Mouse (Mus musculus): Measurements from ENCODE around the gene Lpin2. TPM values are rescaled to one million over a fixed set of nuclear protein-coding genes. Genes with fewer than 3 reads are reported as not detected.

Lpin2 gene
- polyA plus RNA-seq, 1 experiment, result 11.2 TPM

- no peaks in the 10 kb centered on the region for H3K27me3 ChIP-seq (ENCODE audit: control insufficient read depth, insufficient read depth, low read length)
- H3K4me1 ChIP-seq (ENCODE audit: control insufficient read depth, insufficient read depth, low read length), result no peaks in the 10 kb centered on the region
- no peak overlapping the region for H3K27ac ChIP-seq (ENCODE audit: control insufficient read depth, insufficient read depth, low read depth, low read length)
- no peaks in the 10 kb centered on the region for H3K36me3 ChIP-seq (ENCODE audit: control insufficient read depth, insufficient read depth, low read length)
- no peak overlapping the region for H3K4me3 ChIP-seq (ENCODE audit: control insufficient read depth, low read depth, low read length)
- TF ChIP-seq CTCF (IDR thresholded peaks at IDR 0.05; ENCODE audit: control insufficient read depth, insufficient read depth, insufficient replicate concordance, low read depth, low read length) (no peak), POLR2A (IDR thresholded peaks at IDR 0.05; ENCODE audit: control insufficient read depth, low read depth, low read length) (no peak)
Measured at GRCm38 (mm10) chr17:71282716-71283115, 100.4 kb downstream of the Lpin2 start.

- no peaks in the 10 kb centered on the region for H3K27me3 ChIP-seq (ENCODE audit: control insufficient read depth, insufficient read depth, low read length)
- H3K4me3 ChIP-seq (ENCODE audit: control insufficient read depth, low read depth, low read length), result no peak overlapping the region
- H3K27ac ChIP-seq (ENCODE audit: control insufficient read depth, insufficient read depth, low read depth, low read length), result no peak overlapping the region
- no peaks in the 10 kb centered on the region for H3K4me1 ChIP-seq (ENCODE audit: control insufficient read depth, insufficient read depth, low read length)
- TF ChIP-seq POLR2A (IDR thresholded peaks at IDR 0.05; ENCODE audit: control insufficient read depth, low read depth, low read length) (no peak), CTCF (IDR thresholded peaks at IDR 0.05; ENCODE audit: control insufficient read depth, insufficient read depth, insufficient replicate concordance, low read depth, low read length) (no peak)
- H3K36me3 ChIP-seq (ENCODE audit: control insufficient read depth, insufficient read depth, low read length), result no peaks in the 10 kb centered on the region
Measured at GRCm38 (mm10) chr17:71283237-71283636, 100.9 kb downstream of the Lpin2 start.

GRCm38 (mm10) chr17:71284890-71285289 is 102.5 kb downstream of the Lpin2 start:
- H3K27me3 ChIP-seq (ENCODE audit: control insufficient read depth, insufficient read depth, low read length), result no peaks in the 10 kb centered on the region
- H3K36me3 ChIP-seq (ENCODE audit: control insufficient read depth, insufficient read depth, low read length), result no peaks in the 10 kb centered on the region
- TF ChIP-seq POLR2A (IDR thresholded peaks at IDR 0.05; ENCODE audit: control insufficient read depth, low read depth, low read length) (no peak), CTCF (IDR thresholded peaks at IDR 0.05; ENCODE audit: control insufficient read depth, insufficient read depth, insufficient replicate concordance, low read depth, low read length) (no peak)
- no peak overlapping the region for H3K4me3 ChIP-seq (ENCODE audit: control insufficient read depth, low read depth, low read length)
- H3K4me1 ChIP-seq (ENCODE audit: control insufficient read depth, insufficient read depth, low read length), result no peaks in the 10 kb centered on the region
- H3K27ac ChIP-seq (ENCODE audit: control insufficient read depth, insufficient read depth, low read depth, low read length), result no peak overlapping the region

GRCm38 (mm10) chr17:71285929-71286328 is 103.6 kb downstream of the Lpin2 start:
- Histone ChIP-seq H3K4me1 (ENCODE audit: control insufficient read depth, insufficient read depth, low read length) (no peaks in the 10 kb centered on the region), H3K36me3 (ENCODE audit: control insufficient read depth, insufficient read depth, low read length) (no peaks in the 10 kb centered on the region), H3K27me3 (ENCODE audit: control insufficient read depth, insufficient read depth, low read length) (no peaks in the 10 kb centered on the region), H3K27ac (ENCODE audit: control insufficient read depth, insufficient read depth, low read depth, low read length) (no peak overlapping the region), H3K4me3 (ENCODE audit: control insufficient read depth, low read depth, low read length) (no peak overlapping the region)
- TF ChIP-seq POLR2A (IDR thresholded peaks at IDR 0.05; ENCODE audit: control insufficient read depth, low read depth, low read length) (no peak), CTCF (IDR thresholded peaks at IDR 0.05; ENCODE audit: control insufficient read depth, insufficient read depth, insufficient replicate concordance, low read depth, low read length) (no peak)

DNA sequence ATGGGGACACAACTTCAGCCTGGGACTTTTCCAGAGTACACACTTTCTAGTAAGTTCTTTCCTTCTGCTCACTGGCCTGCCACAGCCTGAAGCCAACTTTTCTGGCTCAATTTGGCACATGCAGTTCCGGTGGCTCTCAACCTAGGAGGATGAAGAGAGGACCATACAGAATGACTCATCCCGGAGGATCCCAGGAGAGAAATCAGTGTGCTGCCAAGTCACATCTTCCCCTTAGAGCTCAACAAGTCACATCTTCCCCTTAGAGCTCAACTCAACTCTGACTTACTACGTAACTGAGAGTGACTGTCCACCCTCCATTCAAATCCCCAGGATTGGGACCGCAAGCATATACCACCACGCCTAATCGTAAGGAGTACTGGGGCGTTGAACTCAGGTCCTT is 105.2 kb downstream of the Lpin2 start:
- Histone ChIP-seq H3K4me3 (ENCODE audit: control insufficient read depth, low read depth, low read length) (no peak overlapping the region), H3K27ac (ENCODE audit: control insufficient read depth, insufficient read depth, low read depth, low read length) (no peak overlapping the region), H3K36me3 (ENCODE audit: control insufficient read depth, insufficient read depth, low read length) (no peaks in the 10 kb centered on the region), H3K27me3 (ENCODE audit: control insufficient read depth, insufficient read depth, low read length) (no peaks in the 10 kb centered on the region), H3K4me1 (ENCODE audit: control insufficient read depth, insufficient read depth, low read length) (no peaks in the 10 kb centered on the region)
- TF ChIP-seq CTCF (IDR thresholded peaks at IDR 0.05; ENCODE audit: control insufficient read depth, insufficient read depth, insufficient replicate concordance, low read depth, low read length), result no peak
- no peak for TF ChIP-seq POLR2A (IDR thresholded peaks at IDR 0.05; ENCODE audit: control insufficient read depth, low read depth, low read length)

- H3K27ac ChIP-seq (ENCODE audit: control insufficient read depth, insufficient read depth, low read depth, low read length), result no peak overlapping the region
- no peaks in the 10 kb centered on the region for H3K36me3 ChIP-seq (ENCODE audit: control insufficient read depth, insufficient read depth, low read length)
- TF ChIP-seq CTCF (IDR thresholded peaks at IDR 0.05; ENCODE audit: control insufficient read depth, insufficient read depth, insufficient replicate concordance, low read depth, low read length) (no peak), POLR2A (IDR thresholded peaks at IDR 0.05; ENCODE audit: control insufficient read depth, low read depth, low read length) (no peak)
- H3K4me3 ChIP-seq (ENCODE audit: control insufficient read depth, low read depth, low read length), result no peak overlapping the region
- H3K27me3 ChIP-seq (ENCODE audit: control insufficient read depth, insufficient read depth, low read length), result no peaks in the 10 kb centered on the region
- no peaks in the 10 kb centered on the region for H3K4me1 ChIP-seq (ENCODE audit: control insufficient read depth, insufficient read depth, low read length)
Measured at GRCm38 (mm10) chr17:71288145-71288758, 105.9 kb downstream of the Lpin2 start.

DNA sequence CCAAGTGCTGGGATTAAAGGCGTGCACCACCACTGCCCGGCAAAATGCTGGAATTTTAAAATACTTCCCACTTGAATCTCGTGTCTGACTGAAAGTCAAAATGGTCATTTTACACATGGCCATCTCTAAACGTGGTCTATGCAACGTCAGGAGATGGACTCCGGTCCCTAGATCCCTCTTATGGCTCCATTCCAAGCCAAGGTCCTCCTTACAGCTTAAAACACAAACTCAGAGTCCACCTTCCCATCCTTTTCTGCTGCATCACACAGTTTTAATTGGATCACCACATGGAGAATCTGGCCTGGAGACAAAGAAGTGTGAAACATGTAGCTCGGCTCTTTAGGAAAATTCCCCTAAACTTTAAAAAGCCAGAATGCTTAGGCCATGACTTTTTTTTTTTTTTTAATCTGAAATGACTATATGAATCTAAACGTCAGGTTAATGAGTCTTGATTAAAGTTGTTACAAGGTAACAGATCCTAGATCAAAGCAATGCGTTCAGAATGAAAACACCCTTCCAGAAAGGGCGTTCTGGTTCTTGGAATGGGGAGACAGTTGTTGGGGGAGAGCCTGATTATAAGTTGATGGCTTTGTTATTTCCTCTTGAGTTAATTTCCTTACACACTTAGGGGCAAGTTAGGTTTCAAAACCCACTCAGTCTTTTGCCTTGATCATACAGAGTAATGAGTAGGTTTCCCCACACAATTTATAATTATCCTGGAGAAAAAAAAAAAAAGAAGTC is 106.6 kb downstream of the Lpin2 start:
- H3K27ac ChIP-seq (ENCODE audit: control insufficient read depth, insufficient read depth, low read depth, low read length), result no peak overlapping the region
- no peaks in the 10 kb centered on the region for H3K36me3 ChIP-seq (ENCODE audit: control insufficient read depth, insufficient read depth, low read length)
- TF ChIP-seq CTCF (IDR thresholded peaks at IDR 0.05; ENCODE audit: control insufficient read depth, insufficient read depth, insufficient replicate concordance, low read depth, low read length) (no peak), POLR2A (IDR thresholded peaks at IDR 0.05; ENCODE audit: control insufficient read depth, low read depth, low read length) (no peak)
- no peaks in the 10 kb centered on the region for H3K27me3 ChIP-seq (ENCODE audit: control insufficient read depth, insufficient read depth, low read length)
- no peaks in the 10 kb centered on the region for H3K4me1 ChIP-seq (ENCODE audit: control insufficient read depth, insufficient read depth, low read length)
- H3K4me3 ChIP-seq (ENCODE audit: control insufficient read depth, low read depth, low read length), result no peak overlapping the region

Measured in testis, adult 2 months (tissue).